11 mouse cellular contexts compared by ENCODE assay signal in genomic region chr9:41595749-41596148, GRCm38 (mm10).
DNase-seq lines count a peak whose midpoint lies in the region; ATAC-seq and TF ChIP-seq lines count a peak whose summit lies in the region.
"Had no signal": no experiment of that assay in that cellular context is flagged by ENCODE, and none has a peak within 500 bp of the region (broad histone marks: within the 10 kb centered on the region; RNA-seq: fewer than 3 reads in every experiment).

No protein-coding gene starts in this region.

- H3K9me3 ChIP-seq in forebrain, embryonic 13.5 days (replicated peaks) = no peaks in the 10 kb centered on the region
- H3K9me3 ChIP-seq in forebrain, embryonic 11.5 days (ENCODE audit: control insufficient read depth, low read length) = no peaks in the 10 kb centered on the region
- no peaks in the 10 kb centered on the region for H3K9me3 ChIP-seq in heart, embryonic 16.5 days (replicated peaks; ENCODE audit: control insufficient read depth, low read length)
- no peaks in the 10 kb centered on the region for H3K9me3 ChIP-seq in midbrain, embryonic 14.5 days (ENCODE audit: control insufficient read depth, low read length)
- H3K9me3 ChIP-seq in lung, postnatal 0 days (ENCODE audit: low read length) = no peaks in the 10 kb centered on the region

- DNase-seq in forebrain, embryonic 11.5 days (ENCODE audit: low spot score) = no peak
- peak; percentile 74 for DNase-seq in NIH3T3 (ENCODE audit: low read depth)
- peak; percentile 81 for DNase-seq in midbrain, embryonic 14.5 days
- DNase-seq in lung, postnatal 0 days (ENCODE audit: low spot score) = no peak
- no peak for DNase-seq in kidney, adult 8-10 months
- no peak for DNase-seq in natural killer cell, adult 2 months (ENCODE audit: low spot score in 2 of 2)
- DNase-seq: B cell, adult 2 months; liver had no signal

- no peak for TF ChIP-seq CTCF in lung, postnatal 0 days (IDR thresholded peaks at IDR 0.05)

- no peak overlapping the region for H3K4me3 ChIP-seq in forebrain, embryonic 13.5 days
- H3K4me3 ChIP-seq in forebrain, embryonic 11.5 days (ENCODE audit: low read depth, low read length) = no peak overlapping the region
- H3K4me3 ChIP-seq in heart, embryonic 16.5 days (ENCODE audit: low read length) = no peak overlapping the region
- no peak overlapping the region for H3K4me3 ChIP-seq in midbrain, embryonic 14.5 days (replicated peaks; ENCODE audit: low read depth, low read length)
- H3K4me3 ChIP-seq in lung, postnatal 0 days (ENCODE audit: low read depth, low read length) = no peak overlapping the region

- peaks cover 81% of the 10 kb centered on the region for H3K4me1 ChIP-seq in forebrain, embryonic 13.5 days
- H3K4me1 ChIP-seq in forebrain, embryonic 11.5 days (replicated peaks; ENCODE audit: control insufficient read depth, insufficient read depth, low read length) = peaks cover 12% of the 10 kb centered on the region; the same call in 1 of the 2 replicates
- H3K4me1 ChIP-seq in heart, embryonic 16.5 days (ENCODE audit: control insufficient read depth, insufficient read depth, low read length) = peaks cover 14% of the 10 kb centered on the region
- H3K4me1 ChIP-seq in midbrain, embryonic 14.5 days (ENCODE audit: control insufficient read depth, insufficient read depth, low read length) = peaks cover 75% of the 10 kb centered on the region
- no peaks in the 10 kb centered on the region for H3K4me1 ChIP-seq in lung, postnatal 0 days (ENCODE audit: insufficient read depth, low read depth, low read length)

- H3K27ac ChIP-seq in forebrain, embryonic 13.5 days = peak overlapping the region; percentile 75
- no peak overlapping the region for H3K27ac ChIP-seq in forebrain, embryonic 11.5 days (ENCODE audit: low read depth, low read length)
- H3K27ac ChIP-seq in heart, embryonic 16.5 days (ENCODE audit: low read length) = peak overlapping the region; percentile 89
- H3K27ac ChIP-seq in midbrain, embryonic 14.5 days (replicated peaks; ENCODE audit: low read depth, low read length) = peak overlapping the region; percentile 83
- no peak overlapping the region for H3K27ac ChIP-seq in lung, postnatal 0 days (ENCODE audit: low read length)
- H3K27ac ChIP-seq: macrophage had no signal

- no peak overlapping the region for H3K9ac ChIP-seq in forebrain, embryonic 13.5 days
- no peak overlapping the region for H3K9ac ChIP-seq in forebrain, embryonic 11.5 days (ENCODE audit: low read length)
- H3K9ac ChIP-seq in heart, embryonic 16.5 days (ENCODE audit: low read length) = no peak overlapping the region
- H3K9ac ChIP-seq in midbrain, embryonic 14.5 days (replicated peaks; ENCODE audit: low read length) = no peak overlapping the region
- H3K9ac ChIP-seq in lung, postnatal 0 days (replicated peaks; ENCODE audit: low read depth) = no peak overlapping the region

- H3K36me3 ChIP-seq in forebrain, embryonic 13.5 days (ENCODE audit: poor library complexity, severe bottlenecking) = peaks cover 28% of the 10 kb centered on the region
- peaks cover 9% of the 10 kb centered on the region for H3K36me3 ChIP-seq in forebrain, embryonic 11.5 days (ENCODE audit: control insufficient read depth, insufficient read depth, low read length)
- H3K36me3 ChIP-seq in heart, embryonic 16.5 days (ENCODE audit: control insufficient read depth, insufficient read depth) = peaks cover 6% of the 10 kb centered on the region; the same call in 1 of the 2 replicates
- H3K36me3 ChIP-seq in midbrain, embryonic 14.5 days (ENCODE audit: control insufficient read depth, insufficient read depth, low read length) = peaks cover 27% of the 10 kb centered on the region
- no peaks in the 10 kb centered on the region for H3K36me3 ChIP-seq in lung, postnatal 0 days (ENCODE audit: insufficient read depth, low read length)

- peak; percentile 14; the same call in 1 of the 2 replicates for ATAC-seq in forebrain, embryonic 13.5 days
- no peak for ATAC-seq in forebrain, embryonic 11.5 days (replicated peaks; ENCODE audit: low FRiP score)
- ATAC-seq in heart, embryonic 16.5 days (replicated peaks; ENCODE audit: extremely low read depth, insufficient read depth, low FRiP score) = peak; percentile 82; the same call in 1 of the 2 replicates
- ATAC-seq in midbrain, embryonic 14.5 days (ENCODE audit: low FRiP score, low TSS enrichment) = peak; percentile 56; the same call in 1 of the 2 replicates
- ATAC-seq in lung, postnatal 0 days = no peak

- H3K4me2 ChIP-seq in forebrain, embryonic 13.5 days = no peak overlapping the region
- no peak overlapping the region for H3K4me2 ChIP-seq in forebrain, embryonic 11.5 days (ENCODE audit: low read depth, low read length, severe bottlenecking)
- peak overlapping the region; percentile 26; the same call in 1 of the 2 replicates for H3K4me2 ChIP-seq in heart, embryonic 16.5 days (ENCODE audit: low read depth, low read length)
- H3K4me2 ChIP-seq in midbrain, embryonic 14.5 days (ENCODE audit: low read length) = peak overlapping the region; percentile 39
- H3K4me2 ChIP-seq in lung, postnatal 0 days (replicated peaks; ENCODE audit: low read depth, low read length) = no peak overlapping the region

- 24% methylated on average over 5 of the region's 5 CpGs for WGBS in forebrain, embryonic 13.5 days
- 34% methylated on average over 5 of the region's 5 CpGs for WGBS in forebrain, embryonic 11.5 days
- 30% methylated on average over 5 of the region's 5 CpGs for WGBS in heart, embryonic 16.5 days
- WGBS in midbrain, embryonic 14.5 days = 10% methylated on average over 5 of the region's 5 CpGs
- WGBS in lung, postnatal 0 days = 46% methylated on average over 5 of the region's 5 CpGs

- no peak for TF ChIP-seq EP300 in lung, postnatal 0 days (IDR thresholded peaks at IDR 0.05)

- H3K27me3 ChIP-seq in forebrain, embryonic 13.5 days = no peaks in the 10 kb centered on the region
- H3K27me3 ChIP-seq in forebrain, embryonic 11.5 days (ENCODE audit: control insufficient read depth, insufficient read depth, low read length) = no peaks in the 10 kb centered on the region
- H3K27me3 ChIP-seq in heart, embryonic 16.5 days (ENCODE audit: control insufficient read depth, insufficient read depth, low read length) = no peaks in the 10 kb centered on the region
- H3K27me3 ChIP-seq in midbrain, embryonic 14.5 days (ENCODE audit: control insufficient read depth, insufficient read depth, low read length) = no peaks in the 10 kb centered on the region
- no peaks in the 10 kb centered on the region for H3K27me3 ChIP-seq in lung, postnatal 0 days (replicated peaks; ENCODE audit: insufficient read depth, low read length)

Comparison
In these comparisons a context has a peak if more than half of its experiments do, and no peak if none do; other contexts are left out.
1. ATAC-seq: peak in forebrain, embryonic 13.5 days (single experiment), heart, embryonic 16.5 days (single experiment) and midbrain, embryonic 14.5 days (single experiment); none in forebrain, embryonic 11.5 days (single experiment) and lung, postnatal 0 days (single experiment).
2. H3K27ac ChIP-seq: peak in forebrain, embryonic 13.5 days (single experiment), heart, embryonic 16.5 days (single experiment) and midbrain, embryonic 14.5 days (single experiment); none in forebrain, embryonic 11.5 days (single experiment) and lung, postnatal 0 days (single experiment).
3. H3K4me2 ChIP-seq: peak in heart, embryonic 16.5 days (single experiment) and midbrain, embryonic 14.5 days (single experiment); none in forebrain, embryonic 13.5 days (single experiment), forebrain, embryonic 11.5 days (single experiment) and lung, postnatal 0 days (single experiment).
4. DNase-seq: peak in NIH3T3 (single experiment) and midbrain, embryonic 14.5 days (single experiment); none in forebrain, embryonic 11.5 days (single experiment), lung, postnatal 0 days (single experiment), kidney, adult 8-10 months (0 of 2) and natural killer cell, adult 2 months (0 of 2).